Mouse (Mus musculus): ENCODE measurements around the gene Ifitm2.

- TF ChIP-seq MAFK (IDR thresholded peaks at IDR 0.05; ENCODE audit: insufficient replicate concordance, low read length) (no peak), GABPA (IDR thresholded peaks at IDR 0.05; ENCODE audit: insufficient replicate concordance, low read depth, low read length) (no peak), CHD1 (IDR thresholded peaks at IDR 0.05; ENCODE audit: low read depth, low read length) (no peak), CTCF (conservative IDR thresholded peaks at IDR 0.05 in 1 of 2, IDR thresholded peaks at IDR 0.05 in 1 of 2; ENCODE audit: low read depth in 2 of 2, low read length in 2 of 2) (no peak), CHD2 (IDR thresholded peaks at IDR 0.05; ENCODE audit: low read length) (no peak), HCFC1 (IDR thresholded peaks at IDR 0.05; ENCODE audit: low read depth, low read length) (no peak), POLR2A (IDR thresholded peaks at IDR 0.05; ENCODE audit: low read depth, low read length) (no peak), SMC3 (IDR thresholded peaks at IDR 0.05; ENCODE audit: low read depth, low read length) (no peak)
These were observed 28.6 kb downstream of the Ifitm2 start for GRCm38 (mm10) chr7:140927181-140927580.
